Mouse (Mus musculus) ES-Bruce4 (cell line): Measurements from ENCODE around the gene Prdm11. TPM values are rescaled to one million over a fixed set of nuclear protein-coding genes. Genes with fewer than 3 reads are reported as not detected.

Experiments
- H3K27ac ChIP-seq: 2 replicates; pipeline ENCODE4 v1.5.1; 2012; ENCODE audit warnings: low read length, inconsistent platforms; ENCODE audit not compliant: insufficient read depth
- H3K27me3 ChIP-seq: 2 replicates; pipeline ENCODE4 v1.6.1; 2012; ENCODE audit warnings: mild to moderate bottlenecking, low read length, inconsistent platforms; ENCODE audit not compliant: control insufficient read depth, poor library complexity, insufficient read depth, severe bottlenecking
- H3K36me3 ChIP-seq: 2 replicates; pipeline ENCODE4 v1.6.1; 2012; ENCODE audit warnings: inconsistent platforms, mild to moderate bottlenecking, low read length, moderate library complexity; ENCODE audit not compliant: control insufficient read depth, poor library complexity, insufficient read depth, severe bottlenecking
- H3K4me1 ChIP-seq: one replicate; pipeline ENCODE4 v1.8.1; 2011; ENCODE audit warnings: low read length; ENCODE audit not compliant: control insufficient read depth, insufficient read depth
- H3K4me3 ChIP-seq: 2 replicates; pipeline ENCODE4 v1.5.1; 2011; ENCODE audit warnings: low read depth, mild to moderate bottlenecking, low read length
- H3K9ac ChIP-seq: 2 replicates; pipeline ENCODE4 v1.6.1; 2012; ENCODE audit warnings: low read depth, mild to moderate bottlenecking, inconsistent platforms; ENCODE audit not compliant: poor library complexity, severe bottlenecking
- H3K9me3 ChIP-seq: replicated peaks from 2 replicates; pipeline ENCODE4 v1.6.1; 2012; ENCODE audit warnings: mild to moderate bottlenecking, low read length, inconsistent platforms; ENCODE audit not compliant: control insufficient read depth, poor library complexity, insufficient read depth, severe bottlenecking
- CTCF ChIP-seq: IDR thresholded peaks from one replicate; pipeline ENCODE4 v1.8.1; 2011; ENCODE audit warnings: low read depth, low read length
- EP300 ChIP-seq: IDR thresholded peaks from 2 replicates; pipeline ENCODE4 v1.6.1; 2011; ENCODE audit warnings: low read depth, low read length; ENCODE audit not compliant: insufficient read depth
- POLR2A ChIP-seq: IDR thresholded peaks from one replicate; pipeline ENCODE4 v1.8.1; 2011; ENCODE audit warnings: low read length; ENCODE audit not compliant: insufficient read depth
- polyA plus RNA-seq: library from polyadenylated mRNA; stranded (reverse); fragments of >200 nt; gene quantifications from 2 replicates; pipeline ENCODE4 v1.2.4, GENCODE M21; 2011; ENCODE audit warnings: low read depth; ENCODE audit not compliant: missing spikeins, insufficient read depth, insufficient read length

Gene Prdm11
- polyA plus RNA-seq, 1 experiment = 2.1 TPM

GRCm38 (mm10) chr2:92915659-92916631, 130.0 kb downstream of the Prdm11 start:
- Histone ChIP-seq H3K36me3 (no peaks in the 10 kb centered on the region), H3K4me3 (no peak overlapping the region; the same call in 1 of the 2 replicates), H3K9ac (no peak overlapping the region), H3K9me3 (no peaks in the 10 kb centered on the region), H3K27me3 (no peaks in the 10 kb centered on the region), H3K27ac (no peak overlapping the region), H3K4me1 (peaks cover 2% of the 10 kb centered on the region)
- TF ChIP-seq CTCF (no peak), EP300 (0 out of 2 replicates have a peak, but pooled peaks have one; percentile 38), POLR2A (no peak)

Other genes starting within 250 kb of the Prdm11 start
- 11.2 and 11.8 TPM in 2 replicates for gene Syt13, start 131.1 kb downstream of the Prdm11 start, polyA plus RNA-seq
- 31.2 and 33.2 TPM in 2 replicates for gene Trp53i11, start 141.4 kb upstream of the Prdm11 start, polyA plus RNA-seq